Mouse (Mus musculus) heart, embryonic 10.5 days (tissue): ENCODE measurements at regions not wholly inside any gene's neighbourhood (a gene's known extent, or its start where the extent isn't known, plus 50 kb on each side); places are given as distances from the start of the nearest gene placed in this dataset.

ENCODE experiments used
- DNase-seq: peaks from one replicate; pipeline ENCODE4 v3.0.0-alpha.2; 2017; ENCODE audit warnings: low spot score
- H3K27ac ChIP-seq: fragments of 300-500 bp; sonication (generic); 2 replicates; pipeline ENCODE4 v1.5.1; 2016; ENCODE audit warnings: mild to moderate bottlenecking
- H3K27me3 ChIP-seq: fragments of 300-500 bp; sonication (generic); 2 replicates; pipeline ENCODE4 v1.6.1; 2016; ENCODE audit warnings: mild to moderate bottlenecking; ENCODE audit not compliant: poor library complexity, insufficient read depth, severe bottlenecking
- H3K36me3 ChIP-seq: fragments of 300-500 bp; sonication (generic); 2 replicates; pipeline ENCODE4 v1.6.1; 2016; ENCODE audit warnings: mild to moderate bottlenecking, moderate library complexity
- H3K4me1 ChIP-seq: fragments of 300-500 bp; sonication (generic); 2 replicates; pipeline ENCODE4 v1.6.1; 2016; ENCODE audit warnings: mild to moderate bottlenecking
- H3K4me3 ChIP-seq: fragments of 300-500 bp; sonication (generic); 2 replicates; pipeline ENCODE4 v1.5.1; 2016; ENCODE audit warnings: mild to moderate bottlenecking, moderate library complexity
- H3K9me3 ChIP-seq: fragments of 300-500 bp; sonication (generic); 2 replicates; pipeline ENCODE4 v1.6.1; 2016; ENCODE audit warnings: mild to moderate bottlenecking, moderate library complexity
- WGBS: fragments of 180-500 bp; shearing (Covaris S2); methylation state at CpG from one replicate; pipeline ENCODE4 v1.1.7; 2016; 5-methylcytosine and 5-hydroxymethylcytosine counted together

GRCm38 (mm10) chr15:88362966-88363365, 237.1 kb upstream of the Zdhhc25 start:
- WGBS = 62% methylated on average over 6 of the region's 6 CpGs
- H3K4me1 ChIP-seq = no peaks in the 10 kb centered on the region
- no peak overlapping the region for H3K27ac ChIP-seq
- H3K4me3 ChIP-seq = no peak overlapping the region
- 0 out of 2 replicates have a peak, but pooled peaks cover 5% of the 10 kb centered on the region for H3K27me3 ChIP-seq
- no peaks in the 10 kb centered on the region for H3K9me3 ChIP-seq
- no peaks in the 10 kb centered on the region for H3K36me3 ChIP-seq
- no peak for DNase-seq

GRCm38 (mm10) chr15:88370366-88370765, 229.7 kb upstream of the Zdhhc25 start:
- Histone ChIP-seq H3K27me3 (no peaks in the 10 kb centered on the region), H3K4me3 (no peak overlapping the region), H3K36me3 (no peaks in the 10 kb centered on the region), H3K27ac (no peak overlapping the region), H3K9me3 (no peaks in the 10 kb centered on the region), H3K4me1 (no peaks in the 10 kb centered on the region)
- 72% methylated on average over 5 of the region's 5 CpGs for WGBS
- no peak for DNase-seq

GRCm38 (mm10) chr15:88372039-88372438, 228.1 kb upstream of the Zdhhc25 start:
- no peaks in the 10 kb centered on the region for H3K36me3 ChIP-seq
- H3K27ac ChIP-seq = no peak overlapping the region
- no peaks in the 10 kb centered on the region for H3K27me3 ChIP-seq
- no peaks in the 10 kb centered on the region for H3K9me3 ChIP-seq
- WGBS = 77% methylated on average over 8 of the region's 8 CpGs
- no peak overlapping the region for H3K4me3 ChIP-seq
- DNase-seq = no peak
- no peaks in the 10 kb centered on the region for H3K4me1 ChIP-seq

- Histone ChIP-seq H3K36me3 (no peaks in the 10 kb centered on the region), H3K9me3 (no peaks in the 10 kb centered on the region), H3K4me1 (no peaks in the 10 kb centered on the region), H3K27ac (no peak overlapping the region), H3K4me3 (no peak overlapping the region), H3K27me3 (no peaks in the 10 kb centered on the region)
- no peak for DNase-seq
- WGBS = 58% methylated on average over 6 of the region's 6 CpGs
These were observed 226.2 kb upstream of the Zdhhc25 start for GRCm38 (mm10) chr15:88373923-88374322.

- Histone ChIP-seq H3K27ac (no peak overlapping the region), H3K27me3 (peaks cover 23% of the 10 kb centered on the region), H3K4me1 (no peaks in the 10 kb centered on the region), H3K9me3 (no peaks in the 10 kb centered on the region), H3K4me3 (no peak overlapping the region), H3K36me3 (no peaks in the 10 kb centered on the region)
- DNase-seq = no peak
- 71% methylated on average over 7 of the region's 7 CpGs for WGBS
These were observed 220.8 kb upstream of the Zdhhc25 start for GRCm38 (mm10) chr15:88379342-88379741.

GRCm38 (mm10) chr15:88379951-88380623, 220.0 kb upstream of the Zdhhc25 start:
- Histone ChIP-seq H3K27ac (no peak overlapping the region), H3K27me3 (peaks cover 23% of the 10 kb centered on the region), H3K4me1 (no peaks in the 10 kb centered on the region), H3K9me3 (no peaks in the 10 kb centered on the region), H3K4me3 (no peak overlapping the region), H3K36me3 (no peaks in the 10 kb centered on the region)
- DNase-seq = no peak
- 20% methylated on average over 6 of the region's 6 CpGs for WGBS

GRCm38 (mm10) chr15:88381419-88381818, 218.7 kb upstream of the Zdhhc25 start:
- Histone ChIP-seq H3K4me3 (no peak overlapping the region), H3K9me3 (no peaks in the 10 kb centered on the region), H3K36me3 (no peaks in the 10 kb centered on the region), H3K27me3 (peaks cover 23% of the 10 kb centered on the region), H3K27ac (no peak overlapping the region), H3K4me1 (no peaks in the 10 kb centered on the region)
- no peak for DNase-seq
- 48% methylated on average over 10 of the region's 10 CpGs for WGBS

GRCm38 (mm10) chr15:88385943-88386342, 214.2 kb upstream of the Zdhhc25 start:
- Histone ChIP-seq H3K9me3 (no peaks in the 10 kb centered on the region; the same call in 1 of the 2 replicates), H3K4me1 (no peaks in the 10 kb centered on the region), H3K27me3 (peaks cover 10% of the 10 kb centered on the region), H3K27ac (no peak overlapping the region), H3K36me3 (no peaks in the 10 kb centered on the region), H3K4me3 (no peak overlapping the region)
- no peak for DNase-seq
- WGBS = 84% methylated on average over 2 of the region's 2 CpGs

- H3K36me3 ChIP-seq = no peaks in the 10 kb centered on the region
- no peak overlapping the region for H3K4me3 ChIP-seq
- no peaks in the 10 kb centered on the region for H3K4me1 ChIP-seq
- whole genome bisulfite sequencing = 76% methylated on average over 6 of the region's 6 CpGs
- peaks cover 7% of the 10 kb centered on the region for H3K27me3 ChIP-seq
- H3K9me3 ChIP-seq = no peaks in the 10 kb centered on the region; the same call in 1 of the 2 replicates
- no peak overlapping the region for H3K27ac ChIP-seq
- DNase-seq = no peak
These were observed 213.4 kb upstream of the Zdhhc25 start for GRCm38 (mm10) chr15:88386711-88387110.

- 76% methylated on average over 15 of the region's 15 CpGs for WGBS
- Histone ChIP-seq H3K36me3 (no peaks in the 10 kb centered on the region), H3K9me3 (no peaks in the 10 kb centered on the region; the same call in 1 of the 2 replicates), H3K4me3 (no peak overlapping the region), H3K27ac (no peak overlapping the region), H3K27me3 (no peaks in the 10 kb centered on the region), H3K4me1 (no peaks in the 10 kb centered on the region)
- no peak for DNase-seq
These were observed 208.3 kb upstream of the Zdhhc25 start for GRCm38 (mm10) chr15:88391822-88392221.

- 51% methylated on average over 5 of the region's 5 CpGs for WGBS
- Histone ChIP-seq H3K27me3 (no peaks in the 10 kb centered on the region; the same call in 1 of the 2 replicates), H3K27ac (no peak overlapping the region), H3K4me1 (no peaks in the 10 kb centered on the region), H3K9me3 (no peaks in the 10 kb centered on the region), H3K4me3 (no peak overlapping the region), H3K36me3 (no peaks in the 10 kb centered on the region)
- no peak for DNase-seq
These were observed 201.0 kb upstream of the Zdhhc25 start for GRCm38 (mm10) chr15:88399064-88399463.

- no peaks in the 10 kb centered on the region; the same call in 1 of the 2 replicates for H3K27me3 ChIP-seq
- H3K36me3 ChIP-seq = no peaks in the 10 kb centered on the region
- DNase-seq = no peak
- no peak overlapping the region for H3K4me3 ChIP-seq
- no peaks in the 10 kb centered on the region for H3K9me3 ChIP-seq
- H3K4me1 ChIP-seq = no peaks in the 10 kb centered on the region
- no peak overlapping the region for H3K27ac ChIP-seq
- WGBS = 72% methylated on average over 12 of the region's 12 CpGs
These were observed 200.1 kb upstream of the Zdhhc25 start for GRCm38 (mm10) chr15:88399989-88400388.

GRCm38 (mm10) chr15:88400787-88401186, 199.3 kb upstream of the Zdhhc25 start:
- Histone ChIP-seq H3K9me3 (no peaks in the 10 kb centered on the region), H3K27me3 (no peaks in the 10 kb centered on the region; the same call in 1 of the 2 replicates), H3K36me3 (no peaks in the 10 kb centered on the region), H3K4me3 (no peak overlapping the region), H3K4me1 (no peaks in the 10 kb centered on the region), H3K27ac (no peak overlapping the region)
- no peak for DNase-seq
- WGBS = 55% methylated on average over 9 of the region's 9 CpGs
